Mouse (Mus musculus): ENCODE data around the gene Zfp787.

- no peak for TF ChIP-seq EP300 (IDR thresholded peaks at IDR 0.05; ENCODE audit: low read depth)
- no peak for TF ChIP-seq CTCF (IDR thresholded peaks at IDR 0.05; ENCODE audit: low read depth)
Measured at GRCm38 (mm10) chr7:6186756-6187155, 31.0 kb upstream of the Zfp787 start.
